Mouse (Mus musculus): ENCODE results near the gene A230072I06Rik.

GRCm38 (mm10) chr8:12314258-12314657, 35.6 kb downstream of the A230072I06Rik start:
- TF ChIP-seq CTCF (IDR thresholded peaks at IDR 0.05; ENCODE audit: low read depth) (no peak), EP300 (IDR thresholded peaks at IDR 0.05; ENCODE audit: low read depth) (no peak)
